Mouse (Mus musculus) limb, embryonic 11.5 days (tissue): ENCODE measurements around the gene Gen1. TPM values are rescaled to one million over a fixed set of nuclear protein-coding genes. Genes with fewer than 3 reads are reported as not detected.

Source experiments
- ATAC-seq: fragments of 200-750 bp; cut with Nextera tagmentation; 2 replicates; pipeline ENCODE4 v1.8.0; 2017; ENCODE audit warnings: low read depth; ENCODE audit not compliant: insufficient number of reproducible peaks, low FRiP score, low TSS enrichment
- DNase-seq: peaks from one replicate; pipeline ENCODE4 v3.0.0-alpha.2; 2015; ENCODE audit warnings: low spot score
- H3K27ac ChIP-seq: fragments of 300-500 bp; sonication (generic); replicated peaks from 2 replicates; pipeline ENCODE4 v1.5.1; 2014; ENCODE audit warnings: low read depth, mild to moderate bottlenecking, low read length
- H3K27me3 ChIP-seq: fragments of 300-500 bp; sonication (generic); 2 replicates; pipeline ENCODE4 v1.6.1; 2014; ENCODE audit warnings: mild to moderate bottlenecking, low read length, mixed read lengths; ENCODE audit not compliant: control insufficient read depth, insufficient read depth
- H3K36me3 ChIP-seq: fragments of 300-500 bp; sonication (generic); 2 replicates; pipeline ENCODE4 v1.6.1; 2014; ENCODE audit warnings: mild to moderate bottlenecking, low read length, moderate library complexity, mixed read lengths; ENCODE audit not compliant: control insufficient read depth, insufficient read depth
- H3K4me1 ChIP-seq: fragments of 300-500 bp; sonication (generic); 2 replicates; pipeline ENCODE4 v1.6.1; 2014; ENCODE audit warnings: low read length, mixed read lengths; ENCODE audit not compliant: control insufficient read depth, insufficient read depth
- H3K4me2 ChIP-seq: fragments of 300-500 bp; sonication (generic); 2 replicates; pipeline ENCODE4 v1.6.1; 2014; ENCODE audit warnings: low read depth, mild to moderate bottlenecking, moderate library complexity; ENCODE audit not compliant: severe bottlenecking
- H3K4me3 ChIP-seq: fragments of 300-500 bp; sonication (generic); 2 replicates; pipeline ENCODE4 v1.5.1; 2014; ENCODE audit warnings: low read depth, low read length
- H3K9ac ChIP-seq: fragments of 300-500 bp; sonication (generic); 2 replicates; pipeline ENCODE4 v1.6.1; 2014; ENCODE audit warnings: mild to moderate bottlenecking, low read length
- H3K9me3 ChIP-seq: fragments of 300-500 bp; sonication (generic); 2 replicates; pipeline ENCODE4 v1.6.1; 2016; ENCODE audit warnings: low read length; ENCODE audit not compliant: control insufficient read depth
- WGBS: fragments of 180-500 bp; shearing (Covaris S2); extraction: QIAGEN DNeasy Blood & Tissue Kit; methylation state at CpG from one replicate; pipeline ENCODE4 v1.1.7; 2014; 5-methylcytosine and 5-hydroxymethylcytosine counted together
- polyA plus RNA-seq: library from polyadenylated mRNA; unstranded; fragments of >200 nt; fragmentation: Nextera tagmentation; extraction: Ambion mirVana; gene quantifications from 2 replicates; pipeline ENCODE4 v1.2.1, GENCODE M21; 2014

Gene Gen1
- polyA plus RNA-seq, 1 experiment from 2014 or later, result 14.9 TPM

- ATAC-seq (no peak), DNase-seq (no peak)
- no peak overlapping the region for H3K27ac ChIP-seq
- H3K4me2 ChIP-seq, result no peak overlapping the region
- no peaks in the 10 kb centered on the region for H3K4me1 ChIP-seq
- H3K9ac ChIP-seq, result no peak overlapping the region
- H3K27me3 ChIP-seq, result no peaks in the 10 kb centered on the region
- H3K36me3 ChIP-seq, result no peaks in the 10 kb centered on the region; the same call in 1 of the 2 replicates
- no peak overlapping the region for H3K4me3 ChIP-seq
- 94% methylated on average over 1 of the region's 1 CpGs for WGBS
- no peaks in the 10 kb centered on the region for H3K9me3 ChIP-seq
Observed at GRCm38 (mm10) chr12:11247460-11247859, 18.1 kb downstream of the Gen1 start.

DNA sequence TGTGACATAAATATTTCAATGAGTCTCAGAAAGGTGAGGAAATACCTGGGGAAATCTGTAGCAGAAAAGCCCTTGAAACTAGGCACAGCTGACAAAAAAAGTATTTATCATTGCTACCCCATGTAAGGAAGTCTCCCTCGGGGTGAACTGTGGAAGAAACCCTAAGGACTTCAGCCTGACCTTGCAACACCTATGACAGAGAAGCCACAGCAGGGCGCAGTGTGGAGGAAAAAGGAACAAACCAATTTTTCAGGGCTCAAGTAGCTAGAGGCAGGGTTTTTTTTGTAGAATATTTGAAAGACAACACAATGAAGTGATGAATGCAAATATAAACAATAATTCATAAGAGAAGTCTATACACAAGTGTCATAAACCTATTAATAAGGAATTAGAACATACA lies 29.6 kb downstream of the Gen1 start:
- DNase-seq (no peak), ATAC-seq (no peak)
- no peaks in the 10 kb centered on the region for H3K27me3 ChIP-seq

DNA sequence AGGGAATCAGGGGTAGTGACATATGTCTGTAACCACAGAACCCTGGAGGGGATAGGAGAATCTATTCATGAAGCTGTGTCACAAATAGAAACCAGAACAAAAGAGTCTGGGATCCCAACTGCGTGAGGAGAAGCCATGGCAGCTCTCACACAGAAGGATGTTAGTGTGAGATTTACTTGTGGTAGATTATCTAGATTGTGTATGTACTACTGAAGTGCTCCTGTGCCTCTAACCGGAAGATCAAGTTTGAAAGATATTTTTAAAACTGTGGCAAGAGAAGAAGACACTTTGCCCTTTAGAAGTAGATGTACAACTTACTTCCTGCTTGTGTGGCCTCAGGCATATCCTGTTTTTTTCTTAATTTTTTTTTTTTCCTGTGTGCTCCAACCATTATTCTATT lies 35.3 kb downstream of the Gen1 start:
- DNase-seq, result no peak
- WGBS, result 87% methylated on average over 2 of the region's 2 CpGs
- no peak overlapping the region for H3K27ac ChIP-seq

More for the DNA sequence above, 29.6 kb downstream of the Gen1 start:
- no peaks in the 10 kb centered on the region for H3K4me1 ChIP-seq
- no peaks in the 10 kb centered on the region for H3K36me3 ChIP-seq
- H3K9me3 ChIP-seq, result no peaks in the 10 kb centered on the region
- no peak overlapping the region for H3K4me2 ChIP-seq
- H3K27ac ChIP-seq, result no peak overlapping the region
- WGBS, result 73% methylated on average over 2 of the region's 2 CpGs
- H3K4me3 ChIP-seq, result no peak overlapping the region
- H3K9ac ChIP-seq, result no peak overlapping the region

GRCm38 (mm10) chr12:11226529-11227268 lies 38.9 kb downstream of the Gen1 start:
- no peak overlapping the region for H3K4me3 ChIP-seq
- no peaks in the 10 kb centered on the region for H3K9me3 ChIP-seq
- H3K4me1 ChIP-seq, result peaks cover 2% of the 10 kb centered on the region; the same call in 1 of the 2 replicates
- no peak overlapping the region for H3K27ac ChIP-seq
- no peak overlapping the region for H3K9ac ChIP-seq
- no peak overlapping the region for H3K4me2 ChIP-seq
- 63% methylated on average over 5 of the region's 5 CpGs for WGBS
- ATAC-seq (no peak), DNase-seq (no peak)
- H3K27me3 ChIP-seq, result no peaks in the 10 kb centered on the region
- H3K36me3 ChIP-seq, result no peaks in the 10 kb centered on the region

More for the DNA sequence above, 35.3 kb downstream of the Gen1 start:
- Histone ChIP-seq H3K9me3 (no peaks in the 10 kb centered on the region), H3K4me3 (no peak overlapping the region), H3K4me2 (no peak overlapping the region), H3K9ac (no peak overlapping the region), H3K4me1 (no peaks in the 10 kb centered on the region), H3K27me3 (no peaks in the 10 kb centered on the region), H3K36me3 (no peaks in the 10 kb centered on the region)
- ATAC-seq, result no peak

DNA sequence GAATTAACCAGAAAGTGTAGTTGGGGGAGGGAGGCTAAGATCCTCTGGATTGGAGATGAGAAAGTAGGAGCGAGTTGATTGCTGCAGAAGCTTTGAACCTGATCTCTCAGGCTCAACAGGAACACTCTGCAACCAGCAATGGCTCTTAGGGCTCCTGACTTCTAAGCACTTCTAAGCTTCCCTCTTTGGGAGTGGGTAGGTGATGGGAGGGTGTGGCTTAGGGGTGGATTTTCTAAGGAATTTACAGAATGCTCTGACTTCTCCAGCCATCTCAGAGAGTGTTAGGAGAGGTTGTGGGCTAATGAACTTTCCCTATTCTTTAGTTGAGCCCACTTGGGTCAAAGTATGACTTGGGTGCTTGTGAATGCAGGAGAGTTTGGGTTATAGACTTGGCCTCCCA lies 39.5 kb downstream of the Gen1 start:
- H3K4me2 ChIP-seq, result no peak overlapping the region
- ATAC-seq, result no peak
- H3K27ac ChIP-seq, result no peak overlapping the region
- no peaks in the 10 kb centered on the region for H3K9me3 ChIP-seq
- peaks cover 4% of the 10 kb centered on the region; the same call in 1 of the 2 replicates for H3K4me1 ChIP-seq
- H3K9ac ChIP-seq, result no peak overlapping the region
- H3K4me3 ChIP-seq, result no peak overlapping the region
- H3K36me3 ChIP-seq, result no peaks in the 10 kb centered on the region
- no peaks in the 10 kb centered on the region for H3K27me3 ChIP-seq
- no peak for DNase-seq
- WGBS, result 24% methylated on average over 1 of the region's 1 CpGs

GRCm38 (mm10) chr12:11224722-11225121 lies 40.9 kb downstream of the Gen1 start:
- no peak for ATAC-seq
- no peak overlapping the region for H3K4me3 ChIP-seq
- H3K27me3 ChIP-seq, result no peaks in the 10 kb centered on the region
- H3K36me3 ChIP-seq, result no peaks in the 10 kb centered on the region
- H3K9me3 ChIP-seq, result no peaks in the 10 kb centered on the region
- no peak overlapping the region for H3K27ac ChIP-seq
- H3K4me1 ChIP-seq, result peaks cover 4% of the 10 kb centered on the region; the same call in 1 of the 2 replicates
- 12% methylated on average over 5 of the region's 5 CpGs for WGBS
- H3K4me2 ChIP-seq, result no peak overlapping the region
- H3K9ac ChIP-seq, result no peak overlapping the region
- DNase-seq, result no peak

DNA sequence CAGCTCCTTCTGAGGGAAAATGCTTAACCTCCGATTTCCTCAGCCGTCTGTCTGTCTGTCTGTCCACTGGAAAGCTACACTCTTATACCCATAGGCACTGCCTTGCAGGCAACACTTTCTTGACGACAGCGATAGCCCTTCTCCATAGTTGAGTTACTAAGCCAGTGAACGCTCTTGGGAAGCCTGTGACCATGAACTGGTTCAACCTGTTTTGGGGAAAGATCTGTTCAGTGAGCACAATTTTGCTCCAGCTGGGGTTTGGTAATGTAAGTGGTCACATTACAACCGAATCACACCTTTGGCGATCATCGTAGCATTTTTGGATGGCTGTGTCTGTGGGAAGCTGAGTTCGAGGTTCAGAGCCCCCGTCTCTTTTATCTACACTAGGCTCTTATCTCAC lies 42.5 kb downstream of the Gen1 start:
- Histone ChIP-seq H3K27me3 (no peaks in the 10 kb centered on the region), H3K9me3 (no peaks in the 10 kb centered on the region), H3K9ac (no peak overlapping the region), H3K36me3 (no peaks in the 10 kb centered on the region), H3K27ac (no peak overlapping the region), H3K4me3 (no peak overlapping the region), H3K4me2 (no peak overlapping the region), H3K4me1 (peaks cover 4% of the 10 kb centered on the region; the same call in 1 of the 2 replicates)
- DNase-seq (no peak), ATAC-seq (no peak)
- 88% methylated on average over 10 of the region's 10 CpGs for WGBS

GRCm38 (mm10) chr12:11222566-11222965 lies 43.0 kb downstream of the Gen1 start:
- DNase-seq, result no peak
- Histone ChIP-seq H3K36me3 (no peaks in the 10 kb centered on the region), H3K27me3 (no peaks in the 10 kb centered on the region), H3K9ac (no peak overlapping the region), H3K9me3 (no peaks in the 10 kb centered on the region), H3K4me1 (peaks cover 4% of the 10 kb centered on the region; the same call in 1 of the 2 replicates), H3K4me2 (no peak overlapping the region), H3K27ac (no peak overlapping the region), H3K4me3 (no peak overlapping the region)
- ATAC-seq, result no peak
- 70% methylated on average over 3 of the region's 3 CpGs for WGBS
